Mouse (Mus musculus): Measurements from ENCODE around the gene Kptn. TPM values are rescaled to one million over a fixed set of nuclear protein-coding genes. Genes with fewer than 3 reads are reported as not detected.

Gene Kptn
- polyA plus RNA-seq, 1 experiment from 2014 or later, result 34.5 TPM

DNA sequence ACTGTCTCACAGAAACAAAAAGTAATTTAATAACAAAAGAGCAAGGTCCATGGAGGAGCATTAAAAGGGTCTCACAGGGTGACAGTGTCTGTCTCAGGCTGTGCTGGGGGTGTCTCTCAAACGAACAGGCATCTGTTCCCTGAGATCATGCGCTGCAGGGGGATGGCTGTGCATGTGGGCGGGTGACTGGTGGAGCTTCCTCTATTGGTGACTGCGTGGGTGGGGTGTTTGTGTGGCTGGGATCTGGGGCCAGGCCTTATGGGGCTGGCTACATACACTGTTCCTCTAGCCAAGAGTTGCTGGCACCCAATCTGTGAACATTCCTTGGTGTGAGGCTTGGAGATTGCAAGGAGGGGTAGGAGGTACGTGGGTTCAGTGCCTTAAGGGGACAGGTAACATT lies 29.5 kb downstream of the Kptn start:
- Histone ChIP-seq H3K36me3 (ENCODE audit: control insufficient read depth, insufficient read depth, low read length) (peaks cover 6% of the 10 kb centered on the region; the same call in 1 of the 2 replicates), H3K27ac (ENCODE audit: low read depth, low read length) (peak overlapping the region; percentile 52; the same call in 1 of the 2 replicates), H3K4me1 (ENCODE audit: control insufficient read depth, insufficient read depth, low read length) (peaks cover 7% of the 10 kb centered on the region; the same call in 1 of the 2 replicates), H3K4me3 (ENCODE audit: low read depth, low read length) (no peak overlapping the region), H3K9me3 (replicated peaks; ENCODE audit: control insufficient read depth, low read length) (no peaks in the 10 kb centered on the region), H3K9ac (ENCODE audit: low read length) (no peak overlapping the region), H3K4me2 (ENCODE audit: low read length) (no peak overlapping the region), H3K27me3 (replicated peaks; ENCODE audit: control insufficient read depth, insufficient read depth, low read length) (no peaks in the 10 kb centered on the region)
- DNase-seq (ENCODE audit: low spot score) (peak; percentile 57), ATAC-seq (peak; percentile 62; the same call in 1 of the 2 replicates)
- WGBS, result 54% methylated on average over 5 of the region's 5 CpGs

DNA sequence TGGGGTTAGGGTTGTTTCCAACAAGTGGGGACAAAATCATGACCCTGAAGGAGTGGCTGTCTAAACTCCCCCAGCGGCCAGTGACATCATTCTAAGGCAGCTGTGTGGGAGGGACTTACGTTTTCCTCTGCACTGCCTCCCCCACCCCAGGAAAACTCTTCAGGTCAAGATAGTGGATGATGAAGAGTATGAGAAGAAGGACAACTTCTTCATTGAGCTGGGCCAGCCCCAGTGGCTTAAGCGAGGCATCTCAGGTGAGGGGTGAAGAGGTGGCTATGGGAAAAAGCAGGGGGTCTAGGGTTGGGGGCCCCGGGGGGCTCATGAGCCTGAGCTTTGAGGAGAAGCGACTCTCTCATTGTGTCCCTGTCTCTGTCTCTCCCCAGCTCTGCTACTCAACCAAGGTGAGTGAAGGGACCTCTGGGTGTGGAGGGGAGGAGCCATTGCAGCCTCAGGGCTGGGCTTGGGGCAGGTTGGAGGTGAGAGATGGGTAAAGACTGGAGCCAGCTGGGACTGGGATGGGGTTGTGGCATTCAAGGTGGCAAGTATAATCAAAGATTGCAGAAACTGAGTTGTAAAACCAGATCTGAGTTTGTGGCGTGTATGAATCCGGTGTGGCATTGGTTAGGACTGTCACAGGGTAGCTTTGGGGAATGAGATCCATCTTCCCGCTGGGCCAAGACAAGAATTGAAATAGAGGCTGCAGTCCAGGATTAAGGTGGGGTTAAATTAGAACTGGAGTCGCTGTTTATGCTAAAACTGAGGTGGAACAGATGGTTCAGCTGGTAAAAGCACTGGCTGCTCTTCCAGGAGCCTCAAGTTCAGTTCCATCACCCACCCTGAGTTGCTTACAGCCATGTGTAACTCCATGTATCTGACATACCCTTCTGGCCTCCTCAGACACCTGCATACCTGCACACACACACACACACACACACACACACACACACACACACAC lies 30.8 kb downstream of the Kptn start:
- H3K4me2 ChIP-seq (ENCODE audit: low read length), result no peak overlapping the region
- H3K27me3 ChIP-seq (replicated peaks; ENCODE audit: control insufficient read depth, insufficient read depth, low read length), result no peaks in the 10 kb centered on the region
- no peak for ATAC-seq
- 70% methylated on average over 9 of the region's 9 CpGs for WGBS
- no peak overlapping the region for H3K4me3 ChIP-seq (ENCODE audit: low read depth, low read length)
- no peaks in the 10 kb centered on the region for H3K9me3 ChIP-seq (replicated peaks; ENCODE audit: control insufficient read depth, low read length)
- peaks cover 7% of the 10 kb centered on the region; the same call in 1 of the 2 replicates for H3K4me1 ChIP-seq (ENCODE audit: control insufficient read depth, insufficient read depth, low read length)
- no peaks in the 10 kb centered on the region for H3K36me3 ChIP-seq (ENCODE audit: control insufficient read depth, insufficient read depth, low read length)
- no peak overlapping the region for H3K9ac ChIP-seq (ENCODE audit: low read length)
- no peak overlapping the region for H3K27ac ChIP-seq (ENCODE audit: low read depth, low read length)
- no peak for DNase-seq (ENCODE audit: low spot score)

DNA sequence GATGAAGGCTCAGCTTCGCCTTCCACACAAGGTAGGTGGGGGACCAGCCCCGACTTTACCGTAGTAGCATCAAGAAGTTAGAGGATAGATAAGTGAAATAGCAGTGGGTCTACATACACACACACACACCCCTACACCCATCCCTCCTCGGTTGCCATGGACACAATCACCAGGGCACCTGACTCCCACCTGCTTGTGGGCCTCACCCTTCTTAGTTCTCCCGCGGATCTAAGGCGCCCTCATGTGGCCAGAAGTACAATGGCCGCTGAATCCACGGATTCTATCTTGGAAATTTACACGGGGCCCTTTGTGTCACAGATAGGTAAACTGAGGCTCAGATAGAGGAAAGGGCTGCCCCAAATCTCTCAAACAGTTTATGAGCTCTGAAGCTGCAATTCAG lies 33.8 kb downstream of the Kptn start:
- 16% methylated on average over 10 of the region's 10 CpGs for WGBS
- DNase-seq (ENCODE audit: low spot score), result peak; percentile 82

DNA sequence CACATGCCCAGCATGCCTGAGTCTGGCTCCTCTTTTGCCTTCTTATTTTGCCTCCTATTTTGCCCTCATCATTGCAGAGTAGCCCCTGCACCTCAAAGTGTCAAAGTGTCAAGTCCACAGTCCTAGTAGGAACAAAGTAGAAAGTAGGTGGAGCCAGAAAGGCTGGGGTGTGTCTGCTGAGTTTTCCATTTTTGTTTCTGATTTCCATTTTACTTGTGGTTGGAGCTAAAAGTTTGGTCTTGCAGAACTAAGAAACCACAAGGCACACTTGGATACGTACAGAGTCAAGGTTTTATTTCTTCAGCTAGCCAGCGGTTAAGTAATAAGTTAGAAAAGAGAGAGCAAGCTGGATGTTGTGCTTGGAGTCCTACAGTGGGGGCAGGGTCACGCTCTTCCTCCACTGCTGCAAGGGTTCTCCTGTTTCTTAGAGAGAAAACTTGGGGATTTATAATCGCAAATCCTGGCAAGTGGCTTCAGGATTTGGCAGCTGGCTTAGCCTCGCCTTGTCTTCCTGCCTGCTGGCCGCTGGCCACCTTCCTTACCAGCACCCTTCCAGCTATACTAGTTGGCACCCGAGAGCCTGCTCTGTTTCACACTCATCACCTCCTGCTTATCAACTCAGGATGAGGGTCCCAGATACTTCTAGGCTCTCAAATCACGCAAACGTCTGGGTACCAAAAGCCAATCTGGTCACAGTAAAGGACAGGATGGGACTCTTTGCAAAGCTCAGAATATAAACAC lies 35.6 kb downstream of the Kptn start:
- Histone ChIP-seq H3K9ac (ENCODE audit: low read length) (no peak overlapping the region), H3K4me1 (ENCODE audit: control insufficient read depth, insufficient read depth, low read length) (no peaks in the 10 kb centered on the region), H3K27me3 (replicated peaks; ENCODE audit: control insufficient read depth, insufficient read depth, low read length) (peaks cover 9% of the 10 kb centered on the region; the same call in 1 of the 2 replicates), H3K4me2 (ENCODE audit: low read length) (no peak overlapping the region), H3K9me3 (replicated peaks; ENCODE audit: control insufficient read depth, low read length) (no peaks in the 10 kb centered on the region), H3K4me3 (ENCODE audit: low read depth, low read length) (no peak overlapping the region), H3K27ac (ENCODE audit: low read depth, low read length) (no peak overlapping the region), H3K36me3 (ENCODE audit: control insufficient read depth, insufficient read depth, low read length) (peaks cover 7% of the 10 kb centered on the region; the same call in 1 of the 2 replicates)
- DNase-seq (ENCODE audit: low spot score) (peak; percentile 59), ATAC-seq (no peak)
- 68% methylated on average over 9 of the region's 9 CpGs for WGBS

More for the DNA sequence above, 33.8 kb downstream of the Kptn start:
- H3K9ac ChIP-seq (ENCODE audit: low read length), result no peak overlapping the region
- peaks cover 7% of the 10 kb centered on the region; the same call in 1 of the 2 replicates for H3K36me3 ChIP-seq (ENCODE audit: control insufficient read depth, insufficient read depth, low read length)
- no peak overlapping the region for H3K4me2 ChIP-seq (ENCODE audit: low read length)
- H3K27me3 ChIP-seq (replicated peaks; ENCODE audit: control insufficient read depth, insufficient read depth, low read length), result peaks cover 6% of the 10 kb centered on the region; the same call in 1 of the 2 replicates
- H3K4me3 ChIP-seq (ENCODE audit: low read depth, low read length), result no peak overlapping the region
- H3K4me1 ChIP-seq (ENCODE audit: control insufficient read depth, insufficient read depth, low read length), result no peaks in the 10 kb centered on the region
- H3K27ac ChIP-seq (ENCODE audit: low read depth, low read length), result no peak overlapping the region
- no peaks in the 10 kb centered on the region for H3K9me3 ChIP-seq (replicated peaks; ENCODE audit: control insufficient read depth, low read length)
- peak; percentile 82 for ATAC-seq

DNA sequence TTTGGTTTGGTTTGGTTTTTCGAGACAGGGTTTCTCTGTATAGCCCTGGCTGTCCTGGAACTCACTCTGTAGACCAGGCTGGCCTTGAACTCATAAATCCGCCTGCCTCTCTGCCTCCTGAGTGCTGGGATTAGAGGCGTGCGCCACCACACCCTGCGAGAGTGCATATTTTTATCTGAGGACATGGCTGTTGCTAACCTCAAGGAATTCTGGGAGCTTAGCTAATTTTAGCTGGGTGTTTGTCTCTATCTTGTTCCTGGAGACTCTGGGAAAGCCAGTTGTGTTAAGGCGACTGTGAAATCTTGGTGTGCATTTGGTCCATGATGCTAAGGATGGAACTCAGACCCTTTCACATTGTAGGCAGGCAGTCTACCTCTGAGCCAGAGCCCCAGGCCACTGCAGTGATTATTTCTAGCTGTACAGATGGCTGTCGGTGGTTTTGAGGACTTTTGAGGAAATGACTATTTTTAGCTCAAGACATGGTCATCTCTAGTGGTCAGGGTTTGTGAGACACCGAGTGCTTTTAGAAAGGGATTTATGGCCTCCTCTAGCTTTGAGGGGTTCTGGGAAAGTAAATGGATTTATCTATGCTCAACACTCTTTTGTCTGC lies 36.5 kb downstream of the Kptn start:
- no peak overlapping the region for H3K4me2 ChIP-seq (ENCODE audit: low read length)
- 85% methylated on average over 8 of the region's 8 CpGs for WGBS
- DNase-seq (ENCODE audit: low spot score), result no peak

DNA sequence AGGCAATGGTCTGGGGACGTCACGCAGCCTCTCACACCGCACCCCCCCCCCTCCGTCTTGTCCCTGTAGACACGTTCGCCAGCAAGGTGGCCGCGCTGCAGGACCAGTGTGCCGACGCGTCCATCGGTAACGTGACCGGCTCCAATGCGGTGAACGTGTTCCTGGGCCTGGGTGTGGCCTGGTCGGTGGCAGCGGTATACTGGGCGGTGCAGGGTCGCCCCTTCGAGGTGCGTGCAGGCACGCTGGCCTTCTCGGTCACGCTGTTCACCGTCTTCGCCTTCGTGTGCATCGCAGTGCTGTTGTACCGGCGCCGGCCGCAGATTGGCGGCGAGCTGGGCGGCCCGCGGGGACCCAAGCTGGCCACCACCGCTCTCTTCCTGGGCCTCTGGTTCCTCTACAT lies 39.0 kb downstream of the Kptn start:
- H3K27ac ChIP-seq (ENCODE audit: low read depth, low read length), result no peak overlapping the region
- H3K4me2 ChIP-seq (ENCODE audit: low read length), result peak overlapping the region; percentile 32; the same call in 1 of the 2 replicates
- DNase-seq (ENCODE audit: low spot score), result no peak
- H3K36me3 ChIP-seq (ENCODE audit: control insufficient read depth, insufficient read depth, low read length), result peaks cover 7% of the 10 kb centered on the region; the same call in 1 of the 2 replicates
- H3K27me3 ChIP-seq (replicated peaks; ENCODE audit: control insufficient read depth, insufficient read depth, low read length), result peaks cover 9% of the 10 kb centered on the region; the same call in 1 of the 2 replicates
- no peaks in the 10 kb centered on the region for H3K4me1 ChIP-seq (ENCODE audit: control insufficient read depth, insufficient read depth, low read length)
- H3K9me3 ChIP-seq (replicated peaks; ENCODE audit: control insufficient read depth, low read length), result no peaks in the 10 kb centered on the region
- WGBS, result 10% methylated on average over 39 of the region's 39 CpGs
- ATAC-seq, result peak; percentile 19; the same call in 1 of the 2 replicates
- peak overlapping the region; percentile 32; the same call in 1 of the 2 replicates for H3K9ac ChIP-seq (ENCODE audit: low read length)
- no peak overlapping the region for H3K4me3 ChIP-seq (ENCODE audit: low read depth, low read length)

More for the DNA sequence above, 36.5 kb downstream of the Kptn start:
- no peaks in the 10 kb centered on the region for H3K9me3 ChIP-seq (replicated peaks; ENCODE audit: control insufficient read depth, low read length)
- peaks cover 7% of the 10 kb centered on the region; the same call in 1 of the 2 replicates for H3K36me3 ChIP-seq (ENCODE audit: control insufficient read depth, insufficient read depth, low read length)
- no peaks in the 10 kb centered on the region for H3K4me1 ChIP-seq (ENCODE audit: control insufficient read depth, insufficient read depth, low read length)
- no peak overlapping the region for H3K4me3 ChIP-seq (ENCODE audit: low read depth, low read length)
- H3K27ac ChIP-seq (ENCODE audit: low read depth, low read length), result no peak overlapping the region
- no peak for ATAC-seq
- H3K9ac ChIP-seq (ENCODE audit: low read length), result no peak overlapping the region
- H3K27me3 ChIP-seq (replicated peaks; ENCODE audit: control insufficient read depth, insufficient read depth, low read length), result peaks cover 9% of the 10 kb centered on the region; the same call in 1 of the 2 replicates

DNA sequence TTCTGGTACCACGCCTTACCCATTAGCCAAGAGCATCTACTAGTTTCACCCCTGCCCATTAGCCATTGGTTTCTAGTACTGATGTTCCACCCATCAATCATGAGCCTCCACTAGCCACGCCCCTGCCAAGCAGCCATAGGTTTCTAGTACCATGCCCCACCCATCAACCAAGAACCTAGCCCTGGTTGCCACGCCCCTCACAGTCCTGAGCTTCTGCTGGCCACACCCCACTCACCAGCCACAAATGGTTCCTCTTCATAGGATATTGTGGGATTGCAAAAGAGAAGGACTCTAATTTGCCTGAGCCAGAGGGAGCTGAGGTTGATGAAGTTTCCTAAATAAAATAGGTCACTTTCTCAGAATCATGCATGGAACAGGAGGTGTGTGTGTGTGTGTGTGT lies 41.0 kb downstream of the Kptn start:
- peaks cover 9% of the 10 kb centered on the region; the same call in 1 of the 2 replicates for H3K27me3 ChIP-seq (replicated peaks; ENCODE audit: control insufficient read depth, insufficient read depth, low read length)
- H3K9me3 ChIP-seq (replicated peaks; ENCODE audit: control insufficient read depth, low read length), result no peaks in the 10 kb centered on the region
- no peak overlapping the region for H3K27ac ChIP-seq (ENCODE audit: low read depth, low read length)
- no peak overlapping the region for H3K9ac ChIP-seq (ENCODE audit: low read length)
- DNase-seq (ENCODE audit: low spot score), result no peak
- peaks cover 7% of the 10 kb centered on the region; the same call in 1 of the 2 replicates for H3K36me3 ChIP-seq (ENCODE audit: control insufficient read depth, insufficient read depth, low read length)
- H3K4me2 ChIP-seq (ENCODE audit: low read length), result no peak overlapping the region
- H3K4me3 ChIP-seq (ENCODE audit: low read depth, low read length), result no peak overlapping the region
- ATAC-seq, result no peak
- 69% methylated on average over 3 of the region's 3 CpGs for WGBS
- H3K4me1 ChIP-seq (ENCODE audit: control insufficient read depth, insufficient read depth, low read length), result no peaks in the 10 kb centered on the region

DNA sequence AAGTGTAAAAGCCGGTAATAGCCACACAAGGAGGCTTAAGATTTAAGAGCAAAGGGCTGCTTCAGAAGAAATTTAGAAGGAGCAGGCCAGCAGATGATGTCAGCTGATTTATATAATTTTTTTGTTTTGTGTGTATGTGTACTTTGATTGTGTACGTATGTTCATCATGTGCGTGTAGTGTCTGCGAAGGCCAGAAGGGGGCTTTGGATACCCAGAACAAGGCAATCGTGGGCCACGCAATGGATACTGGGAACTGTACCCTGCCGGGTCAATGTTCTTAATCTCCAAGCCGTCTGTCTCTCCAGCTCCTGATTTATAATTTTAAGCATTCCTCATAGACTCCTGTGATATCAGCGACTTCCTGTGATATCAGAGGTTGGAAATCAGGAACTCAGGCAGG lies 41.6 kb downstream of the Kptn start:
- no peak for ATAC-seq
- whole genome bisulfite sequencing, result 88% methylated on average over 9 of the region's 9 CpGs

More for the DNA sequence above, 41.6 kb downstream of the Kptn start:
- Histone ChIP-seq H3K36me3 (ENCODE audit: control insufficient read depth, insufficient read depth, low read length) (peaks cover 7% of the 10 kb centered on the region; the same call in 1 of the 2 replicates), H3K4me1 (ENCODE audit: control insufficient read depth, insufficient read depth, low read length) (no peaks in the 10 kb centered on the region), H3K27me3 (replicated peaks; ENCODE audit: control insufficient read depth, insufficient read depth, low read length) (peaks cover 9% of the 10 kb centered on the region; the same call in 1 of the 2 replicates), H3K9ac (ENCODE audit: low read length) (no peak overlapping the region), H3K27ac (ENCODE audit: low read depth, low read length) (no peak overlapping the region), H3K4me3 (ENCODE audit: low read depth, low read length) (no peak overlapping the region), H3K9me3 (replicated peaks; ENCODE audit: control insufficient read depth, low read length) (no peaks in the 10 kb centered on the region), H3K4me2 (ENCODE audit: low read length) (no peak overlapping the region)
- DNase-seq (ENCODE audit: low spot score), result no peak
